Mouse (Mus musculus): Measurements from ENCODE around the gene Dock1. TPM values are rescaled to one million over a fixed set of nuclear protein-coding genes. Genes with fewer than 3 reads are reported as not detected.

The Dock1 gene
- total and polyA plus RNA-seq, 3 experiments = not detected

DNA sequence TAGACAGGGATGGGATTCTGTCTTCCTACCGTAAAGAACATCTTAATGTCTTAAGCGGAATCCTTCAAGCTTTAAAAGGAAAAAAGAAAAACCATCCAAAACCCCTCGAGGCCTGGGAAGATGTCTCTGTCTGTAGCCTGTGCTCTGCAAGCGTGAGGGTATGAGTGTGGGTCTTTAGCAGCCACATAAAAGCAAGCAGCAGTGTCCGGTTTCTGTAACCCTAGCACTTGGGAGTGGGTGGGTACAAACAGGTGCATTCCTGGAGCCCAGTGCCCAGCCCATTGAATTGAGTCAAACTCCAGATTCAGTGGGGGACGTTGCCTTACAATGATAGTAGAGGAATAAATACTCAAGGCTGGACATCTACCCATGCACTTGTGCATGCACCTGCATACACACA is 105.9 kb downstream of the Dock1 start:
- Histone ChIP-seq H3K4me1 (ENCODE audit: control insufficient read depth in 1 of 2, insufficient read depth in 2 of 2) (no peaks in the 10 kb centered on the region), H3K36me3 (replicated peaks in 1 of 2; ENCODE audit: control insufficient read depth in 1 of 2, insufficient read depth in 1 of 2, low read length in 1 of 2) (no peaks in the 10 kb centered on the region), H3K4me2 (ENCODE audit: insufficient read depth, low read depth, poor library complexity, severe bottlenecking) (no peak overlapping the region), H3K27me3 (replicated peaks) (no peaks in the 10 kb centered on the region), H3K9me3 (replicated peaks; ENCODE audit: low read length) (peaks cover 87% of the 10 kb centered on the region), H3K4me3 (replicated peaks in 1 of 3; ENCODE audit: low read depth in 2 of 3, low read length in 2 of 3, poor library complexity in 1 of 3) (no peak overlapping the region), H3K27ac (ENCODE audit: insufficient read depth, low read depth) (no peak overlapping the region), H3K9ac (ENCODE audit: insufficient read depth, low read depth) (no peak overlapping the region), H3K79me2 (replicated peaks; ENCODE audit: control insufficient read depth, extremely low read depth, insufficient read depth, poor library complexity, severe bottlenecking) (no peaks in the 10 kb centered on the region)
- dilution Hi-C loops (cut with MboI; ENCODE audit: extremely low pct_ligation_motif_present, extremely low pct_unique_long_range_greater_than_20kb, low sequenced_read_pairs) = no loop called here
- in situ Hi-C loops (cut with MboI; ENCODE audit: low pct_ligation_motif_present, low pct_unique_long_range_greater_than_20kb, low sequenced_read_pairs) = no loop called here
- no peak for DNase-seq (ENCODE audit: extremely low read depth)
- no peak for TF ChIP-seq UBTF (IDR thresholded peaks at IDR 0.05; ENCODE audit: low read depth, low read length)
- no peak for TF ChIP-seq TBP (conservative IDR thresholded peaks at IDR 0.05; ENCODE audit: low read depth, low read length)
- no peak for TF ChIP-seq NELFE (IDR thresholded peaks at IDR 0.05; ENCODE audit: low read depth, low read length)
- no peak for TF ChIP-seq IRF4 (IDR thresholded peaks at IDR 0.05; ENCODE audit: low read depth, low read length)
- no peak for TF ChIP-seq MAFK (IDR thresholded peaks at IDR 0.05; ENCODE audit: insufficient replicate concordance, low read length)

DNA sequence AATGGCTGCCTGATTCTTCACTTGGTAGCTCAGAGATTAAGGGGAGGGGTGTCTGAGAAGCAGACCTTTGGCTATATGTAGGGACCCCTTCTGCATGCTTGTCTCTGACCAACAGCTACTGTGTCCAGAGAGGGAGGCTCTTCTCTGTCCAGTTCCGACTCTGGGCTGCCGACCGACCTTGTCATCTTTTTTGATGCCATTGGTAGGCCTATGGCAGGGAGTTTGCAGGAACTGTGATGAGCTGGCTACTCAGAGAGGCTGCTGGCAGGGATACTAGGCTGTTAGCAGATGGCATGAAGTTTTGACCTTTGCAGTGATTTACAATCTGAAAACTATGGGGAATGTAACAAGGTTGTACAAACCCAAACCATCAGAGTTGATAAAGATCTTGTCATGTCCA is 109.3 kb downstream of the Dock1 start:
- Histone ChIP-seq H3K79me2 (replicated peaks; ENCODE audit: control insufficient read depth, extremely low read depth, insufficient read depth, poor library complexity, severe bottlenecking) (no peaks in the 10 kb centered on the region), H3K4me2 (ENCODE audit: insufficient read depth, low read depth, poor library complexity, severe bottlenecking) (no peak overlapping the region), H3K9ac (ENCODE audit: insufficient read depth, low read depth) (no peak overlapping the region), H3K36me3 (replicated peaks in 1 of 2; ENCODE audit: control insufficient read depth in 1 of 2, insufficient read depth in 1 of 2, low read length in 1 of 2) (no peaks in the 10 kb centered on the region), H3K27me3 (replicated peaks) (no peaks in the 10 kb centered on the region), H3K9me3 (replicated peaks; ENCODE audit: low read length) (peaks cover 79% of the 10 kb centered on the region), H3K27ac (ENCODE audit: insufficient read depth, low read depth) (no peak overlapping the region), H3K4me1 (ENCODE audit: control insufficient read depth in 1 of 2, insufficient read depth in 2 of 2) (no peaks in the 10 kb centered on the region), H3K4me3 (replicated peaks in 1 of 3; ENCODE audit: low read depth in 2 of 3, low read length in 2 of 3, poor library complexity in 1 of 3) (no peak overlapping the region)
- dilution Hi-C loops (cut with MboI; ENCODE audit: extremely low pct_ligation_motif_present, extremely low pct_unique_long_range_greater_than_20kb, low sequenced_read_pairs) = no loop called here
- TF ChIP-seq MXI1 (IDR thresholded peaks at IDR 0.05; ENCODE audit: low read depth, low read length) (no peak), KAT2A (IDR thresholded peaks at IDR 0.05; ENCODE audit: insufficient replicate concordance, low read length) (no peak), BHLHE40 (IDR thresholded peaks at IDR 0.05; ENCODE audit: low read depth, low read length) (no peak), ELF1 (IDR thresholded peaks at IDR 0.05; ENCODE audit: low read depth, low read length) (no peak), TCF12 (IDR thresholded peaks at IDR 0.05; ENCODE audit: low read depth, low read length) (no peak), CHD1 (IDR thresholded peaks at IDR 0.05; ENCODE audit: low read depth, low read length) (no peak), CTCF (conservative IDR thresholded peaks at IDR 0.05 in 1 of 2, IDR thresholded peaks at IDR 0.05 in 1 of 2; ENCODE audit: low read depth in 2 of 2, low read length in 2 of 2) (no peak), ZKSCAN1 (IDR thresholded peaks at IDR 0.05; ENCODE audit: borderline replicate concordance, low read depth, low read length) (no peak), IRF4 (IDR thresholded peaks at IDR 0.05; ENCODE audit: low read depth, low read length) (no peak), SIN3A (IDR thresholded peaks at IDR 0.05; ENCODE audit: low read length) (no peak), E2F4 (IDR thresholded peaks at IDR 0.05; ENCODE audit: insufficient replicate concordance, low read depth, low read length) (no peak), UBTF (IDR thresholded peaks at IDR 0.05; ENCODE audit: low read depth, low read length) (no peak), PAX5 (IDR thresholded peaks at IDR 0.05; ENCODE audit: low read length) (no peak), NRF1 (IDR thresholded peaks at IDR 0.05; ENCODE audit: low read depth, low read length) (no peak), TBP (conservative IDR thresholded peaks at IDR 0.05; ENCODE audit: low read depth, low read length) (no peak), POLR2AphosphoS2 (IDR thresholded peaks at IDR 0.05; ENCODE audit: low read depth, low read length) (no peak), EP300 (IDR thresholded peaks at IDR 0.05; ENCODE audit: low read length) (no peak), MAX (IDR thresholded peaks at IDR 0.05; ENCODE audit: low read length) (no peak)
- DNase-seq (ENCODE audit: extremely low read depth) = no peak
- in situ Hi-C loops (cut with MboI; ENCODE audit: low pct_ligation_motif_present, low pct_unique_long_range_greater_than_20kb, low sequenced_read_pairs) = no loop called here

Measured in CH12.LX (cell line).